Mouse (Mus musculus): Measurements from ENCODE around the gene Txnrd2. TPM values are rescaled to one million over a fixed set of nuclear protein-coding genes. Genes with fewer than 3 reads are reported as not detected.

Gene Txnrd2
- polyA plus RNA-seq, 1 experiment from 2014 or later: 23.3 TPM

DNA sequence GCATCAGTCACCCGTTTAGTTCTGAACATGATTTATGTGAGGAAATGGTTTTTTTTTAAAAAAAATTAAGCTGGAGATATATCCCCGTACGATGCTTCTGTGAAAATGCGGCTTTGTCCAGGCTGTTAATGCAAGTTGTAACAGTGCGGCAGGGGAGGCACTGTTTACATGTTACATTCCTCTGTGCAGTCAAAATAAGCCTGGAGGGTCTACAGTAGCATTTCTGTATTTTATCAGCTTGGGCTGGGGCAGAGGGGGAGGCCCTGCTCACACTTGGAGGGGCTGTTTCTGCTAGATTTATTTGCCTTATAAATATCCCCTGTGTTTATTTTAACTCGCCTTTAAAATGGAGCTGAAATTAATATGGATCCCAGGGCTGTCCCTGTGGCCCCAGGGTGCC lies 21.9 kb downstream of the Txnrd2 start:
- H3K4me1 ChIP-seq: no peaks in the 10 kb centered on the region
- WGBS: 86% methylated on average over 6 of the region's 6 CpGs
- H3K4me2 ChIP-seq: no peak overlapping the region
- peaks cover 8% of the 10 kb centered on the region; the same call in 1 of the 2 replicates for H3K36me3 ChIP-seq (replicated peaks)
- H3K27me3 ChIP-seq: no peaks in the 10 kb centered on the region
- H3K9me3 ChIP-seq: no peaks in the 10 kb centered on the region
- ATAC-seq (ENCODE audit: low FRiP score): no peak
- H3K9ac ChIP-seq: no peak overlapping the region
- no peak overlapping the region for H3K4me3 ChIP-seq (replicated peaks)
- no peak overlapping the region for H3K27ac ChIP-seq

DNA sequence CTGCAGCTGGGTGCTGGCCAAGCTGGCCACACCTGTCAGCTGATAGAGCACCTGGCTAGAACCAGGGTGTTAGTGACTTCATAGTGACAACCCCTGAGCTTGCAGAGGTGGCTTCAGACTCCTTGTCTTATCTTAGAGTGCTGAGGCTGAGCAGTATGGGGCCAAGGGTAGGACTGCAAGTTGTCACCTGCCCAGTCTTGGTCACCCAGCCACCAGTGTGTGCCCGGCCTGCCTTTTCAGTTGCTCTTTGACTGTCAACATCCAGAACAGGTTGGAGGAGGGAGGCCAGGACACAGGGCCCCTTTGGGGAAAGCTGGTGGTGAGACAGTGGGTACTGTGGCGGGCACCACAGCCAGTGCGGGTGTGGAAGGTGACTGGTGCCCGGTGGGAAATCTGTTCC lies 22.8 kb downstream of the Txnrd2 start:
- no peak overlapping the region for H3K4me2 ChIP-seq
- ATAC-seq (ENCODE audit: low FRiP score): no peak
- 92% methylated on average over 4 of the region's 4 CpGs for WGBS
- no peaks in the 10 kb centered on the region for H3K27me3 ChIP-seq
- H3K27ac ChIP-seq: no peak overlapping the region
- no peak overlapping the region for H3K4me3 ChIP-seq (replicated peaks)
- peaks cover 8% of the 10 kb centered on the region; the same call in 1 of the 2 replicates for H3K36me3 ChIP-seq (replicated peaks)
- no peak overlapping the region for H3K9ac ChIP-seq
- H3K9me3 ChIP-seq: no peaks in the 10 kb centered on the region
- 0 out of 2 replicates have a peak, but pooled peaks cover 4% of the 10 kb centered on the region for H3K4me1 ChIP-seq

DNA sequence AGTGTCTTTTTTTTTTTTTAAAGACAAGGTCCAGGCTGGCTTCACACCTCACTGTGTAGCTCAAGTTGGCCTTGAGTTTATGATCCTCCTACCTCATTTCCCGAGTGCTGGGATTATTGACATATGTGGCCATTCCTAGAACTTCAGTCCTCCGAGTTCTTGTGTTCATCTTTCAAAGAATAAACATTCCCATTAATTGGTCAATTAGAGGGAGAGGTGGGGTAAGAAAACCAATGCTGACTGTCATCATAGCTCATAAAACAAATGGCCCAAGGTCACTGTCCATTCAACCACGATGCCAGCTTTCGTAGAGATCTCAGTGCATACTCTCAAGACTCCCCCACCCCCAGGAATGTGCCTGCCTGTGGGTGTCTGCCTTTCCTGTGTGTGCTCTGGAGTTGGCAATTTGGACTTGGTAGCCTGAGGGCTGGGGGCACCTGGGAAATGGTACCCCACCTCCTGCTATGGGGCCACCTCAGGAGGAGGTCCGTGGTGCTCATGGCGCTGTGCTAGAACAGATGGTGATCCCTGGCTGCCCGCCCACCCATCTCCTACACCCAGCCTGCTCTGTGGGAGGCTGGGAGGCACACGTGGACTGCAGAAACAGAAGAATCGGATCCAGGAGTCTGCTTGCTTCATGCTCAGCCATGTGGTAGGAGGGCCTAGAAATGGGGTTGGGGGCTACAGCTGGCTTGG lies 25.4 kb downstream of the Txnrd2 start:
- 70% methylated on average over 9 of the region's 9 CpGs for WGBS
- no peaks in the 10 kb centered on the region for H3K9me3 ChIP-seq
- no peak for ATAC-seq (ENCODE audit: low FRiP score)
- 0 out of 2 replicates have a peak, but pooled peaks cover 3% of the 10 kb centered on the region for H3K36me3 ChIP-seq (replicated peaks)
- H3K27me3 ChIP-seq: no peaks in the 10 kb centered on the region
- H3K27ac ChIP-seq: no peak overlapping the region
- 0 out of 2 replicates have a peak, but pooled peaks cover 4% of the 10 kb centered on the region for H3K4me1 ChIP-seq
- no peak overlapping the region for H3K4me2 ChIP-seq
- H3K9ac ChIP-seq: no peak overlapping the region
- H3K4me3 ChIP-seq (replicated peaks): no peak overlapping the region

DNA sequence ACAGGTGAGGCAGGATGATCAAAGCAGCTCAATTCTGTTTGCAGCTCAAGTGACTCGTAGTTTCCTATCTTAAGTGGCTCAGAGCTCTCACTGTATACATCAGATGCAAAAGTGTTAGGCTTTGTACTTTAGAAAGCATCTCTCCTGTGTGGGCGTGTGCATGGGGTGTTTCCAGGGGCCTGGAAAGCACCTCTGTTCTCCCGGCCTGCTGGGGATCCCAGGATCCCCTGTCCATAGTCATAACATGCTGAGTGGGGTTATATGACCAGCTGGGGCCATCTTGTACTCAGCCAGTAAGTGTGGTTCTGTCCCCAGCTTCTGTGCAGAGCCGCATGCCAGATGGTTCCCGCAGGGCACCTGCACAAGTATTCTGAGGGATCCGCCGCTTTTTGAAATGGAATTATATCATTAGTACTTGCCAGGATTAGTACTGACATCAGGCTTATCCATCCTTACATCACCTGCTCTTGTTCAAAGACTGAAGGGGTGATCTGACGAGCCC lies 26.2 kb downstream of the Txnrd2 start:
- no peak for ATAC-seq (ENCODE audit: low FRiP score)
- Histone ChIP-seq H3K9me3 (no peaks in the 10 kb centered on the region), H3K27me3 (no peaks in the 10 kb centered on the region), H3K27ac (no peak overlapping the region), H3K36me3 (replicated peaks) (peaks cover 10% of the 10 kb centered on the region), H3K4me1 (0 out of 2 replicates have a peak, but pooled peaks cover 4% of the 10 kb centered on the region), H3K9ac (no peak overlapping the region), H3K4me3 (replicated peaks) (no peak overlapping the region), H3K4me2 (no peak overlapping the region)
- WGBS: 82% methylated on average over 8 of the region's 8 CpGs

DNA sequence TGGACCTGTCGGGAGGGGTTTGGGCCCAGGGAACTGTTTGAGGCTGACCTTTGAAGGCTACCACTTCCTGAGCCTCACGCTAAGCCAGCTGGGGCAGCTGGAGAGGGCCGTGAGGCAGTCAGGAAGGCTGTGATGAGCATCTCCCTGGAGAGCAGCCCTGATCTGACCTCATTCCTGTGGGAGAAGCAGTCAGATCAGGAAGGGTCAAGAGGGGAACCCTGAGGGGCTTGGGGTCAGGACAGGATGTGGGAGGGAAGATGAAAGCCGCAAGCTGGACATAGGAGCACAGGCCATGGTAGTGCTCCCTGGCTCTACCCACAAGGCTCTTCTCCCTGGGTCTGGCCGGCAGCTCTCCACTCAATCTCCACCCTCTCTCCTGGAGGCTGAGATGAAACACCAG lies 27.7 kb downstream of the Txnrd2 start:
- Histone ChIP-seq H3K4me3 (replicated peaks) (no peak overlapping the region), H3K27ac (no peak overlapping the region), H3K9me3 (no peaks in the 10 kb centered on the region), H3K4me2 (no peak overlapping the region), H3K27me3 (peaks cover 3% of the 10 kb centered on the region; the same call in 1 of the 2 replicates), H3K9ac (no peak overlapping the region), H3K36me3 (replicated peaks) (peaks cover 14% of the 10 kb centered on the region), H3K4me1 (peaks cover 5% of the 10 kb centered on the region)
- WGBS: 69% methylated on average over 5 of the region's 5 CpGs
- no peak for ATAC-seq (ENCODE audit: low FRiP score)

DNA sequence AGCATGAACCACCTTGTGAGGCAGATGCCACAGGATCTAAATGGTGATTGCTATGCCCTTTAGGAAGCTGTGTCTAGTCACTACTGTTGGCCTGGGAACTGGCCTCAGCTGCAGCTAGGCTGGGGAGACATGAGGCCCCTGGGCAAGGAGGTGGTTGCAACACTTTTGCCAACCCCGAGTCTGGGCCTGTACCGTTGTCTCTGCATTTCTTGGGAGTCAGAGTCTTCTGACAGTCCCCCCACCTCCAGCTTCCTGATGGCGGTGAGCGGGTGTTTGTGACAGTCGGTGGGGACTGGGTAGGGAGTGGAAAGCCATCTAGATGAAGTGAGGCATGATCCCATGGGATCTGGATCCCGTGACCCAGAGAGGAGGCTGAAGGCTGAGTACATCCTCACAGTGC lies 29.2 kb downstream of the Txnrd2 start:
- Histone ChIP-seq H3K9ac (no peak overlapping the region), H3K9me3 (no peaks in the 10 kb centered on the region), H3K36me3 (replicated peaks) (peaks cover 11% of the 10 kb centered on the region), H3K4me3 (replicated peaks) (no peak overlapping the region), H3K4me2 (no peak overlapping the region), H3K27ac (no peak overlapping the region), H3K27me3 (peaks cover 3% of the 10 kb centered on the region; the same call in 1 of the 2 replicates), H3K4me1 (peaks cover 21% of the 10 kb centered on the region)
- 95% methylated on average over 6 of the region's 6 CpGs for WGBS
- ATAC-seq (ENCODE audit: low FRiP score): no peak

DNA sequence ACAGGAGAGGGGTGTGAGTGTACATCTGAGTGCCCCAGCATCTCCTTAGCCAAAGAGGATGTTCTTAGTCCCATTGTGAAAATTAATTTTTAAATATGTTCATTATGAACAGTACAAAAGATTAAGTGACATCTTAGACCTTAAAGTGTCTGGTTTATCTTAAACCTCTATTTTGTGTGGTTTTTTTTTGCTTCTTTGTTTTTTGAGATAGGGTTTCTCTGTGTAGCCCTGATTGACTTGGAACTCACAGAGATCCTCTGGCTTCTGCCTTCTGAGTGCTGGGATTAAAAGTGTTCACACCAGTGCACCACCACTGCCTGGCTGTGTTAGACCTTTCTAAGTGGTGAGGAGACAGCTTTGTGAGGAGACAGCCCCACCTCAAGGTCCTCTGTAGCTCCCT lies 32.5 kb downstream of the Txnrd2 start:
- H3K9me3 ChIP-seq: no peaks in the 10 kb centered on the region
- ATAC-seq (ENCODE audit: low FRiP score): no peak
- no peak overlapping the region for H3K4me3 ChIP-seq (replicated peaks)
- H3K4me2 ChIP-seq: no peak overlapping the region
- peaks cover 26% of the 10 kb centered on the region for H3K4me1 ChIP-seq
- peaks cover 3% of the 10 kb centered on the region; the same call in 1 of the 2 replicates for H3K27me3 ChIP-seq
- H3K36me3 ChIP-seq (replicated peaks): peaks cover 11% of the 10 kb centered on the region
- no peak overlapping the region for H3K9ac ChIP-seq
- H3K27ac ChIP-seq: no peak overlapping the region

DNA sequence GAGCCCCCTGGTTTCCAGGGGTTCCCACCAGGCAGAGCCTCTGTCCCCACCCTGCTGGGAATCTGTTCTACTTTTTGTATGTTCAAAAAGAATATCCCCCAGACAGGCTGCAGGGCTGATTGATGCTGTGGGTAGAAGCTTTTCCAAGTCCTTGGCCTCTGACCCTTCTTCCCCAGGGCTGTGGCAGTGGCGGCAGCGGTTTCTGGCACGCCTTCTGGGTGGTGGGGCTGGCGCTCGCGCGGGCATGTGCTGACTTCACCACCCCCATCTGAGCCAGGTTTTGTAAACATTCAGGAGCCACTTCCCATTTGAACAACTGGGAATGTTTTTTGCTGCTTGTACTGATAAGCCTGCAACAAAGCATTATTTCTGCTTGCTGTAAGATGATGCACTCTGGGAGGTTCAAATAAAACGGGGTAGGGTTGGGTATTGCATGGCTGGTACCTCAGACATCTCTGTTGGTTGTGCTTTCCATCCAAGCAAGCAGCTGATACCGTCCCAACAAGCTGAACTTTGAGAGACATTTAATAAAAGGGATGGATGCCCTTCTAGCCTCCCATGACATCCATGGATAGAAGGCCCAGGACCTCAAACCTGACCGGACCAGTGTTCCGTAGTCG lies 33.3 kb downstream of the Txnrd2 start:
- H3K4me3 ChIP-seq (replicated peaks): no peak overlapping the region
- peak overlapping the region; percentile 36 for H3K9ac ChIP-seq
- no peaks in the 10 kb centered on the region for H3K9me3 ChIP-seq
- peak; percentile 27 for ATAC-seq (ENCODE audit: low FRiP score)
- peaks cover 23% of the 10 kb centered on the region for H3K4me1 ChIP-seq
- WGBS: 4% methylated on average over 12 of the region's 12 CpGs
- H3K27ac ChIP-seq: peak overlapping the region; percentile 21; the same call in 1 of the 2 replicates
- peaks cover 3% of the 10 kb centered on the region; the same call in 1 of the 2 replicates for H3K27me3 ChIP-seq
- H3K36me3 ChIP-seq (replicated peaks): peaks cover 11% of the 10 kb centered on the region
- H3K4me2 ChIP-seq: peak overlapping the region; percentile 36

DNA sequence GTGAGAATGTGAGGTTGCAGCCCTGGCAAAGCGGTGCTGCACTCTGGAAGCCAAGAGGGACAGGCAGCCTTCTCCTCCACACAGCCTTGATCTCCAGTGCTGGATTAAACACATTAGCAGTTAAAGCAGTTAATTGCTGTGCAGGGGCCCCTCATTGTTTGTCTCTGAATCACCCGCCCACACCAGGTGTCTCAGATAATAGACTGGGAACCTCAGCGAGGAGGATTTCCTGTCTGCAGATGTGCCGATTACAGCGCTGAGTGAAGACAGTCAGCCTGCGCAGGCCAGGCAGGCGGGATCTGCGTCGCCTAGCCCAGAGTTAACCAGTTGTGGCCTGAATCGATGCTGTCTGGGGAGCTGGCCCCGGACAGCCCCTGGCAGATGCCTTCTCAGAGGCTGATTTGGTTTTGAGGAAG lies 33.8 kb downstream of the Txnrd2 start:
- peak overlapping the region; percentile 36 for H3K9ac ChIP-seq
- H3K4me1 ChIP-seq: peaks cover 23% of the 10 kb centered on the region
- no peaks in the 10 kb centered on the region for H3K9me3 ChIP-seq
- WGBS: 1% methylated on average over 11 of the region's 11 CpGs
- peak overlapping the region; percentile 36 for H3K4me2 ChIP-seq
- H3K27me3 ChIP-seq: peaks cover 3% of the 10 kb centered on the region; the same call in 1 of the 2 replicates
- H3K4me3 ChIP-seq (replicated peaks): no peak overlapping the region
- peaks cover 11% of the 10 kb centered on the region for H3K36me3 ChIP-seq (replicated peaks)
- peak; percentile 84 for ATAC-seq (ENCODE audit: low FRiP score)
- peak overlapping the region; percentile 21; the same call in 1 of the 2 replicates for H3K27ac ChIP-seq

DNA sequence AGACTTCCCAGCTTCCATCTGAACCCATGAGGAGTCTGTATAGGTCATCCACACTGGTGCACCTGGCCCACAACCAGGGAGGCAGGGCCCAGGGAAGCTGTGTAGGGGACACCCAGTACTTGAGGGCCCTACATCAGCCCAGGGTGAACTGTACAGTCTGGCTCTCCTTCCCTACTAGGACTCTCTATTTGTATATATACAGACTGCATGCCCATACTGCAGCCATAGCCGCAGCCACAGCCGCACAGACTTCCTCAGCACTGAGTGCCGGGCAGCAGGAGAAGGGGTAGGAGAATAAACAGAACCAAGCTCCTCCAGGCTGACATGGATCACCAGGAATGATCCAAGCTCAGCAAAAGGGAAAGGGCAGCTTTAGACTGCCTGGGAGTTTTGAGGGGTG lies 34.6 kb downstream of the Txnrd2 start:
- H3K4me1 ChIP-seq: peaks cover 23% of the 10 kb centered on the region
- no peak for ATAC-seq (ENCODE audit: low FRiP score)
- no peaks in the 10 kb centered on the region for H3K9me3 ChIP-seq
- no peak overlapping the region for H3K4me2 ChIP-seq
- no peak overlapping the region; the same call in 1 of the 2 replicates for H3K9ac ChIP-seq
- H3K27me3 ChIP-seq: peaks cover 3% of the 10 kb centered on the region; the same call in 1 of the 2 replicates
- 90% methylated on average over 3 of the region's 3 CpGs for WGBS
- H3K36me3 ChIP-seq (replicated peaks): peaks cover 11% of the 10 kb centered on the region
- no peak overlapping the region for H3K27ac ChIP-seq
- H3K4me3 ChIP-seq (replicated peaks): no peak overlapping the region

DNA sequence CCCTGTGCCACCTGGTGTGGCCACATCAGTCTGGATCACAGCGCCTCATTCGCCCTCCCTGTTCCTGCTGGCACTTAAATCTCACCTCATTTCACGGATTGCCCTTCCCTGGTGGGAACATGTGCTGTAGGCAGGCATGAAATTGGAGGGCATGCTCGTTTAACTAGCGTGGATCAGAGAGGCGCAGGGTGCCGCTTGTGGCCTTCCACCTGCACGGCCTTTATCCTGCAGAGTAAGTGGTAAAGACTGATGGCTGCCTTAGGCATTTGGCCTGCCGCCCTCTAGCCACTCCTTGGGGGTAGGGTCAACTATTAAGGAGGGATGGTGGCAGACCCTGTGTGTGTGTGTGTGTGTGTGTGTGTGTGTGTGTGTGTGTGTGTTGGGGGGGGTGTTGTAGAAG lies 35.8 kb downstream of the Txnrd2 start:
- H3K9me3 ChIP-seq: no peaks in the 10 kb centered on the region
- no peak overlapping the region for H3K9ac ChIP-seq
- H3K4me3 ChIP-seq (replicated peaks): no peak overlapping the region
- no peak overlapping the region for H3K4me2 ChIP-seq
- no peak overlapping the region for H3K27ac ChIP-seq
- peaks cover 23% of the 10 kb centered on the region for H3K4me1 ChIP-seq
- WGBS: 61% methylated on average over 9 of the region's 9 CpGs
- peaks cover 3% of the 10 kb centered on the region; the same call in 1 of the 2 replicates for H3K27me3 ChIP-seq
- peaks cover 7% of the 10 kb centered on the region for H3K36me3 ChIP-seq (replicated peaks)
- ATAC-seq (ENCODE audit: low FRiP score): no peak

DNA sequence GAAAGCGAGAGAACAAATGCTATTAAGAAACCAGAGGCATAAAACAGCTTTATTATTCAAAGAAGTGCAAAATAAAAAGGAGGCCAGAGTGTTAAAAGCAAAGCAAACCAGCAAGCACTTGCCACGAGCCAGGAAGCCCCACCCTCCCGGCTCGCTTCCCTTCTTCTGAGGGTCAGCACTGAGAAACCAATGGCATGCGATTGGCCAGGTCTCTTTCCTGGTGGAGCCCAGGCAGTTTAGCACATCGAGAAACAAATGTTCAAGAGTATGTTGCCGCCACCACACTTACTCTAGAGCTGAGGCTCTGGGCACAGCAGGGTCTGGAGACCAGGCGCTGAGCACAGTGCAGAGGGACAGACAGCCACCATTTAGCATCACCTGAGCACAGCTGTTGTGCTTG lies 36.4 kb downstream of the Txnrd2 start:
- Histone ChIP-seq H3K4me1 (peaks cover 23% of the 10 kb centered on the region), H3K9ac (no peak overlapping the region), H3K27me3 (peaks cover 3% of the 10 kb centered on the region; the same call in 1 of the 2 replicates), H3K4me2 (no peak overlapping the region), H3K4me3 (replicated peaks) (no peak overlapping the region), H3K36me3 (replicated peaks) (0 out of 2 replicates have a peak, but pooled peaks cover 2% of the 10 kb centered on the region), H3K27ac (no peak overlapping the region), H3K9me3 (no peaks in the 10 kb centered on the region)
- ATAC-seq (ENCODE audit: low FRiP score): no peak
- 51% methylated on average over 8 of the region's 8 CpGs for WGBS
